8 mouse cellular contexts compared by ENCODE assay signal in the genomic region with DNA sequence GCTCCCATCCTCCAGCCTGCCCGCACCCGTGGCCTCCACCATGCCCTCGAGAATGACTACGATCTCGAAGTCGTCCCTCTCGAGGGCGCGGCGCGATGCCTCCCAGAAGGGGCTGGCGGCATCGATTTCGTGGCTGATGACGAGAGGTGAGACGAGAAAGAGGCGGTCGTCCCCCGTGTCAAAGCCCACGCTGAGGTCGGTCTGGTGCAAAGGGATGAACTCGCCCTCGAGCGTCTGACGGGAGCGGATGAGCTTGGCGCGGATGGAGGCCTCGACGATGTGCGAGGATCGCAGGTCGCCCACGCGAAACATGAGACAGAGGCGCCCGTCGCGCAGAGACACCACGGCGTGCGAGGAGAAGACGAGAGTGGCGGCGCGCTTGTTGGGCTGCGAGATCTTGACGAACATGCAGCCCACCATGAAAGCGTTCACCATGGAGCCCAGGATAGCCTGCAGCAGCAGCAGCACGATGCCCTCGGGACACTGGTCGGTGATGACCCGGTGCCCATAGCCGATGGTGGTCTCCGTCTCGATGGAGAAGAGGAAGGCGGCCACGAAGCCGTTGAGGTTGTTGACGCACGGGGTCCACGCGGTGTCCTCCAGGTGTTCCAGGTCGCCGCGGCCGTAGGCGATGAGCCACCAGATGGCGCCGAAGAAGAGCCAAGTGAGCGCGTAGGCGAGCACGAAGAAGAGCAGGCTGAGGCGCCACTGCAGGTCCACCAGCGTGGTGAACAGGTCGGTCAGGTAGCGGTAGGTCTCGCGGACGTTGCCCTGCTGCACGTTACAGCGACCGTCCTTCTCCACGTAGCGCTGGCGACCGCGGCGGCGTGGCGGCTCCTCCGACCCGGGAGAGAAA. TPM values are rescaled to one million over a fixed set of nuclear protein-coding genes. Genes with fewer than 3 reads are reported as not detected.
DNase-seq lines count a peak whose midpoint lies in the region; ATAC-seq and TF ChIP-seq lines count a peak whose summit lies in the region.

No protein-coding gene starts in this region.

- H3K27me3 ChIP-seq in forebrain, embryonic 16.5 days (replicated peaks; ENCODE audit: control insufficient read depth, insufficient read depth, low read length), result no peaks in the 10 kb centered on the region
- peaks cover 54% of the 10 kb centered on the region for H3K27me3 ChIP-seq in intestine, embryonic 15.5 days (replicated peaks)
- peaks cover 70% of the 10 kb centered on the region for H3K27me3 ChIP-seq in liver, embryonic 11.5 days (replicated peaks; ENCODE audit: control insufficient read depth, insufficient read depth, low read length)
- no peaks in the 10 kb centered on the region for H3K27me3 ChIP-seq in midbrain, postnatal 0 days (ENCODE audit: insufficient read depth, low read length)
- H3K27me3 ChIP-seq in stomach, embryonic 15.5 days (replicated peaks), result peaks cover 55% of the 10 kb centered on the region

- no peaks in the 10 kb centered on the region for H3K9me3 ChIP-seq in forebrain, embryonic 16.5 days (ENCODE audit: control insufficient read depth, low read length)
- H3K9me3 ChIP-seq in intestine, embryonic 15.5 days, result no peaks in the 10 kb centered on the region
- no peaks in the 10 kb centered on the region for H3K9me3 ChIP-seq in liver, embryonic 11.5 days (ENCODE audit: control insufficient read depth, low read length)
- no peaks in the 10 kb centered on the region for H3K9me3 ChIP-seq in midbrain, postnatal 0 days (ENCODE audit: low read length)
- H3K9me3 ChIP-seq in stomach, embryonic 15.5 days, result no peaks in the 10 kb centered on the region

- intact Hi-C loops in gastrocnemius, adult 2 months (cut with DNase I), result loop anchor here (1.0 to 10.0 kb wide), 2 partner anchors 31 to 281 kb away; no protein-coding TSS in a partner anchor

- H3K9ac ChIP-seq in forebrain, embryonic 16.5 days (replicated peaks; ENCODE audit: low read depth, low read length), result peak overlapping the region; percentile 60
- peak overlapping the region; percentile 58 for H3K9ac ChIP-seq in intestine, embryonic 15.5 days
- no peak overlapping the region for H3K9ac ChIP-seq in liver, embryonic 11.5 days (ENCODE audit: low read depth, low read length)
- peak overlapping the region; percentile 51 for H3K9ac ChIP-seq in midbrain, postnatal 0 days (replicated peaks; ENCODE audit: low read length, poor library complexity, severe bottlenecking)
- H3K9ac ChIP-seq in stomach, embryonic 15.5 days, result peak overlapping the region; percentile 29; the same call in 1 of the 2 replicates

- WGBS in forebrain, embryonic 16.5 days, result 22% methylated on average over 91 of the region's 94 CpGs
- 17% methylated on average over 94 of the region's 94 CpGs for WGBS in intestine, embryonic 15.5 days
- WGBS in liver, embryonic 11.5 days, result 14% methylated on average over 94 of the region's 94 CpGs
- 22% methylated on average over 92 of the region's 94 CpGs for WGBS in midbrain, postnatal 0 days
- 17% methylated on average over 94 of the region's 94 CpGs for WGBS in stomach, embryonic 15.5 days

- peak overlapping the region; percentile 81 for H3K4me2 ChIP-seq in forebrain, embryonic 16.5 days (ENCODE audit: low read length)
- peak overlapping the region; percentile 95 for H3K4me2 ChIP-seq in intestine, embryonic 15.5 days (replicated peaks)
- H3K4me2 ChIP-seq in liver, embryonic 11.5 days, result peak overlapping the region; percentile 76
- peak overlapping the region; percentile 71 for H3K4me2 ChIP-seq in midbrain, postnatal 0 days (ENCODE audit: low read depth, low read length, poor library complexity, severe bottlenecking)
- H3K4me2 ChIP-seq in stomach, embryonic 15.5 days, result peak overlapping the region; percentile 89

- no peaks in the 10 kb centered on the region for H3K36me3 ChIP-seq in forebrain, embryonic 16.5 days (ENCODE audit: control insufficient read depth, insufficient read depth)
- H3K36me3 ChIP-seq in intestine, embryonic 15.5 days, result no peaks in the 10 kb centered on the region
- H3K36me3 ChIP-seq in liver, embryonic 11.5 days (ENCODE audit: control insufficient read depth, insufficient read depth, low read length), result no peaks in the 10 kb centered on the region
- H3K36me3 ChIP-seq in midbrain, postnatal 0 days (ENCODE audit: insufficient read depth, low read length), result no peaks in the 10 kb centered on the region
- no peaks in the 10 kb centered on the region for H3K36me3 ChIP-seq in stomach, embryonic 15.5 days

- H3K27ac ChIP-seq in gastrocnemius, adult 2 months, result no peak overlapping the region
- no peak overlapping the region for H3K27ac ChIP-seq in forebrain, embryonic 16.5 days (ENCODE audit: low read length)
- H3K27ac ChIP-seq in intestine, embryonic 15.5 days, result no peak overlapping the region
- H3K27ac ChIP-seq in liver, embryonic 11.5 days (ENCODE audit: low read depth, low read length), result no peak overlapping the region
- H3K27ac ChIP-seq in midbrain, postnatal 0 days (ENCODE audit: low read depth, low read length), result 0 out of 2 replicates have a peak overlapping the region, but pooled peaks have one; percentile 38
- no peak overlapping the region for H3K27ac ChIP-seq in stomach, embryonic 15.5 days

- peak; percentile 70 for TF ChIP-seq CTCF in gastrocnemius, adult 2 months (IDR thresholded peaks at IDR 0.05)
- peak; percentile 84 for TF ChIP-seq CTCF in midbrain, postnatal 0 days (IDR thresholded peaks at IDR 0.05)

- peak; percentile 84 for DNase-seq in gastrocnemius, adult 2 months
- DNase-seq in gastrocnemius, postnatal 4 days (ENCODE audit: low spot score in 2 of 2), result no peak
- DNase-seq in cerebellum, adult 18-20 months, result peak; percentile 92 to 93
- DNase-seq in liver, embryonic 11.5 days (ENCODE audit: low spot score), result peak; percentile 66
- peak; percentile 80 for DNase-seq in midbrain, postnatal 0 days (ENCODE audit: low spot score)

- peak overlapping the region; percentile 67 for H3K4me3 ChIP-seq in gastrocnemius, adult 2 months
- H3K4me3 ChIP-seq in forebrain, embryonic 16.5 days (replicated peaks; ENCODE audit: low read length), result peak overlapping the region; percentile 53
- peak overlapping the region; percentile 47 for H3K4me3 ChIP-seq in intestine, embryonic 15.5 days (replicated peaks)
- peak overlapping the region; percentile 41 for H3K4me3 ChIP-seq in liver, embryonic 11.5 days (ENCODE audit: low read depth, low read length)
- H3K4me3 ChIP-seq in midbrain, postnatal 0 days (ENCODE audit: low read depth, low read length), result peak overlapping the region; percentile 43
- H3K4me3 ChIP-seq in stomach, embryonic 15.5 days (replicated peaks), result peak overlapping the region; percentile 43

- peak; percentile 27; the same call in 1 of the 2 replicates for ATAC-seq in forebrain, embryonic 16.5 days
- ATAC-seq in intestine, embryonic 15.5 days, result peak; percentile 76
- ATAC-seq in liver, embryonic 11.5 days (replicated peaks; ENCODE audit: low FRiP score), result peak; percentile 50; the same call in 1 of the 2 replicates
- peak; percentile 63 for ATAC-seq in midbrain, postnatal 0 days (ENCODE audit: low FRiP score)
- ATAC-seq in stomach, embryonic 15.5 days (ENCODE audit: insufficient read depth, low FRiP score, low read depth), result peak; percentile 42; the same call in 1 of the 2 replicates

- H3K4me1 ChIP-seq in forebrain, embryonic 16.5 days (replicated peaks; ENCODE audit: control insufficient read depth, insufficient read depth, low read length), result peaks cover 27% of the 10 kb centered on the region
- peaks cover 7% of the 10 kb centered on the region; the same call in 1 of the 2 replicates for H3K4me1 ChIP-seq in intestine, embryonic 15.5 days (replicated peaks)
- H3K4me1 ChIP-seq in liver, embryonic 11.5 days (replicated peaks; ENCODE audit: control insufficient read depth, insufficient read depth, low read length), result no peaks in the 10 kb centered on the region
- H3K4me1 ChIP-seq in midbrain, postnatal 0 days (ENCODE audit: insufficient read depth, low read length), result peaks cover 19% of the 10 kb centered on the region; the same call in 1 of the 2 replicates
- H3K4me1 ChIP-seq in stomach, embryonic 15.5 days, result peaks cover 8% of the 10 kb centered on the region

RNA-seq across cellular contexts. Expression of a gene that starts 3.2 kb away (rescaled TPM):
- not detected for total RNA-seq in gastrocnemius, adult 2 months (2021)
- not detected for total RNA-seq in gastrocnemius, postnatal 4 days (2021)
- polyA plus RNA-seq in forebrain, embryonic 16.5 days (2015; fragmentation: Nextera tagmentation; extraction: Ambion mirVana), result 2.6 and 4.2 TPM in 2 replicates
- polyA plus RNA-seq in intestine, embryonic 15.5 days (2015; fragmentation: Nextera tagmentation; extraction: Ambion mirVana), result 0.08 TPM in 1 of 2 replicates, not detected in the other
- polyA plus RNA-seq in liver, embryonic 11.5 days (2014; fragmentation: Nextera tagmentation; extraction: Ambion mirVana), result 0.39 and 0.51 TPM in 2 replicates
- total RNA-seq in midbrain, postnatal 0 days (2014; rRNA removed), result 13.9 and 14.1 TPM in 2 replicates
- 5.8 and 6.7 TPM in 2 replicates for polyA plus RNA-seq in midbrain, postnatal 0 days (2015; fragmentation: Nextera tagmentation; extraction: Ambion mirVana)
- polyA plus RNA-seq in stomach, embryonic 15.5 days (2015; fragmentation: Nextera tagmentation; extraction: Ambion mirVana), result 0.05 and 0.09 TPM in 2 replicates

RNA-seq across cellular contexts. Expression of a gene that starts 15.1 kb away (rescaled TPM):
- total RNA-seq in gastrocnemius, adult 2 months (2021), result under 1 TPM in 1 of 2 experiments, not detected in 1; 0.06 TPM
- total RNA-seq in gastrocnemius, postnatal 4 days (2021), result 1 to 10 TPM; 2.2 to 2.3 TPM
- polyA plus RNA-seq in forebrain, embryonic 16.5 days (2015; fragmentation: Nextera tagmentation; extraction: Ambion mirVana), result 2.1 and 2.2 TPM in 2 replicates
- polyA plus RNA-seq in intestine, embryonic 15.5 days (2015; fragmentation: Nextera tagmentation; extraction: Ambion mirVana), result 0.08 TPM in 2 replicates
- 0.10 TPM in 1 of 2 replicates, not detected in the other for polyA plus RNA-seq in liver, embryonic 11.5 days (2014; fragmentation: Nextera tagmentation; extraction: Ambion mirVana)
- total RNA-seq in midbrain, postnatal 0 days (2014; rRNA removed), result 6.1 and 6.6 TPM in 2 replicates
- 3.6 and 3.9 TPM in 2 replicates for polyA plus RNA-seq in midbrain, postnatal 0 days (2015; fragmentation: Nextera tagmentation; extraction: Ambion mirVana)
- 0.10 and 0.17 TPM in 2 replicates for polyA plus RNA-seq in stomach, embryonic 15.5 days (2015; fragmentation: Nextera tagmentation; extraction: Ambion mirVana)

RNA-seq across cellular contexts. Expression of a gene that starts 28.0 kb away (rescaled TPM):
- total RNA-seq in gastrocnemius, adult 2 months (2021), result 1,000 to 10,000 TPM in 1 of 2 experiments, 100 to 1,000 TPM in 1; 838 to 1,060 TPM
- total RNA-seq in gastrocnemius, postnatal 4 days (2021), result 100 to 1,000 TPM; 454 to 465 TPM
- polyA plus RNA-seq in forebrain, embryonic 16.5 days (2015; fragmentation: Nextera tagmentation; extraction: Ambion mirVana), result 42.4 and 47.1 TPM in 2 replicates
- 3.3 TPM in 2 replicates for polyA plus RNA-seq in intestine, embryonic 15.5 days (2015; fragmentation: Nextera tagmentation; extraction: Ambion mirVana)
- 0.16 and 0.22 TPM in 2 replicates for polyA plus RNA-seq in liver, embryonic 11.5 days (2014; fragmentation: Nextera tagmentation; extraction: Ambion mirVana)
- total RNA-seq in midbrain, postnatal 0 days (2014; rRNA removed), result 398 and 409 TPM in 2 replicates
- polyA plus RNA-seq in midbrain, postnatal 0 days (2015; fragmentation: Nextera tagmentation; extraction: Ambion mirVana), result 94.4 and 100 TPM in 2 replicates
- polyA plus RNA-seq in stomach, embryonic 15.5 days (2015; fragmentation: Nextera tagmentation; extraction: Ambion mirVana), result 4.2 and 4.3 TPM in 2 replicates

RNA-seq across cellular contexts. Expression of a gene that starts 50.4 kb away (rescaled TPM):
- total RNA-seq in gastrocnemius, adult 2 months (2021), result 1 to 10 TPM; 3.8 to 3.9 TPM
- total RNA-seq in gastrocnemius, postnatal 4 days (2021), result 1 to 10 TPM; 7.7 to 9.7 TPM
- 4.5 and 4.7 TPM in 2 replicates for polyA plus RNA-seq in forebrain, embryonic 16.5 days (2015; fragmentation: Nextera tagmentation; extraction: Ambion mirVana)
- polyA plus RNA-seq in intestine, embryonic 15.5 days (2015; fragmentation: Nextera tagmentation; extraction: Ambion mirVana), result 6.3 and 6.4 TPM in 2 replicates
- 7.7 and 7.8 TPM in 2 replicates for polyA plus RNA-seq in liver, embryonic 11.5 days (2014; fragmentation: Nextera tagmentation; extraction: Ambion mirVana)
- total RNA-seq in midbrain, postnatal 0 days (2014; rRNA removed), result 11.5 and 16.4 TPM in 2 replicates
- polyA plus RNA-seq in midbrain, postnatal 0 days (2015; fragmentation: Nextera tagmentation; extraction: Ambion mirVana), result 2.2 and 2.6 TPM in 2 replicates
- polyA plus RNA-seq in stomach, embryonic 15.5 days (2015; fragmentation: Nextera tagmentation; extraction: Ambion mirVana), result 6.1 and 6.7 TPM in 2 replicates

Comparison
In these comparisons a context has a peak if more than half of its experiments do, and no peak if none do; other contexts are left out.
1. DNase-seq: peak in gastrocnemius, adult 2 months (single experiment), cerebellum, adult 18-20 months (2 of 2), liver, embryonic 11.5 days (single experiment) and midbrain, postnatal 0 days (single experiment); none in gastrocnemius, postnatal 4 days (0 of 2).
2. Peak in every context shown above with its lines, with median percentiles within 50 percentile points of each other: H3K4me3 ChIP-seq, ATAC-seq and H3K4me2 ChIP-seq.